In genomic region chr1:62929477-62929876, GRCm38 (mm10) we compare ENCODE assay signal across 9 mouse cellular contexts.
A peak's percentile ranks its signal among the peaks of the same experiment; 100 is the strongest.
DNase-seq lines count a peak whose midpoint lies in the region; ATAC-seq lines count a peak whose summit lies in the region.
"Had no signal": no experiment of that assay in that cellular context is flagged by ENCODE, and none has a peak within 500 bp of the region (broad histone marks: within the 10 kb centered on the region; RNA-seq: fewer than 3 reads in every experiment).

No protein-coding gene starts in this region.

- 3% methylated on average over 8 of the region's 8 CpGs for WGBS in midbrain, embryonic 11.5 days
- 3% methylated on average over 8 of the region's 8 CpGs for WGBS in midbrain, embryonic 15.5 days
- under 1% methylated on average over 8 of the region's 8 CpGs for WGBS in limb, embryonic 10.5 days

- H3K9ac ChIP-seq in midbrain, embryonic 11.5 days (ENCODE audit: low read length) = no peak overlapping the region
- no peak overlapping the region for H3K9ac ChIP-seq in midbrain, embryonic 15.5 days
- H3K9ac ChIP-seq: embryonic facial prominence, embryonic 15.5 days had no signal

- no peak overlapping the region for H3K27ac ChIP-seq in midbrain, embryonic 11.5 days (ENCODE audit: low read depth, low read length)
- no peak overlapping the region for H3K27ac ChIP-seq in midbrain, embryonic 15.5 days
- no peak overlapping the region for H3K27ac ChIP-seq in limb, embryonic 10.5 days
- H3K27ac ChIP-seq: embryonic facial prominence, embryonic 15.5 days had no signal

- DNase-seq in midbrain, embryonic 11.5 days (ENCODE audit: low spot score, missing footprints) = peak; percentile 97
- DNase-seq in cerebellum, adult 11 months = peak; percentile 61
- peak; percentile 80 to 82 for DNase-seq in frontal cortex, postnatal 25 days (ENCODE audit: low spot score in 2 of 2)
- peak; percentile 86 for DNase-seq in kidney, adult 9 months
- peak; percentile 90 for DNase-seq in limb, embryonic 10.5 days (ENCODE audit: low spot score)
- DNase-seq in ovary, postnatal 14 days (ENCODE audit: low spot score) = peak; percentile 82
- peak; percentile 64 for DNase-seq in thymus, postnatal 14 days

- no peaks in the 10 kb centered on the region for H3K36me3 ChIP-seq in midbrain, embryonic 11.5 days (ENCODE audit: control insufficient read depth, insufficient read depth, low read length)
- H3K36me3 ChIP-seq in midbrain, embryonic 15.5 days (replicated peaks) = no peaks in the 10 kb centered on the region
- no peaks in the 10 kb centered on the region for H3K36me3 ChIP-seq in limb, embryonic 10.5 days
- H3K36me3 ChIP-seq: embryonic facial prominence, embryonic 15.5 days had no signal

- no peak overlapping the region for H3K4me3 ChIP-seq in midbrain, embryonic 11.5 days (ENCODE audit: low read depth, low read length)
- H3K4me3 ChIP-seq in midbrain, embryonic 15.5 days = no peak overlapping the region
- no peak overlapping the region for H3K4me3 ChIP-seq in limb, embryonic 10.5 days
- H3K4me3 ChIP-seq: embryonic facial prominence, embryonic 15.5 days had no signal

- H3K27me3 ChIP-seq in midbrain, embryonic 11.5 days (ENCODE audit: control insufficient read depth, insufficient read depth, low read length) = peaks cover 7% of the 10 kb centered on the region; the same call in 1 of the 2 replicates
- no peaks in the 10 kb centered on the region; the same call in 1 of the 2 replicates for H3K27me3 ChIP-seq in midbrain, embryonic 15.5 days (replicated peaks)
- H3K27me3 ChIP-seq in limb, embryonic 10.5 days (ENCODE audit: low read depth, poor library complexity, severe bottlenecking) = peaks cover 4% of the 10 kb centered on the region; the same call in 1 of the 2 replicates

- H3K4me1 ChIP-seq in midbrain, embryonic 11.5 days (ENCODE audit: control insufficient read depth, insufficient read depth, low read length) = peaks cover 13% of the 10 kb centered on the region
- H3K4me1 ChIP-seq in midbrain, embryonic 15.5 days = peaks cover 17% of the 10 kb centered on the region
- peaks cover 8% of the 10 kb centered on the region for H3K4me1 ChIP-seq in limb, embryonic 10.5 days

- no peaks in the 10 kb centered on the region for H3K9me3 ChIP-seq in midbrain, embryonic 11.5 days (ENCODE audit: control insufficient read depth, low read length)
- no peaks in the 10 kb centered on the region for H3K9me3 ChIP-seq in midbrain, embryonic 15.5 days
- H3K9me3 ChIP-seq in limb, embryonic 10.5 days (replicated peaks) = no peaks in the 10 kb centered on the region
- H3K9me3 ChIP-seq: embryonic facial prominence, embryonic 15.5 days had no signal

- peak; percentile 57 for ATAC-seq in midbrain, embryonic 11.5 days (ENCODE audit: low FRiP score)
- ATAC-seq in midbrain, embryonic 15.5 days (replicated peaks) = no peak

- no peak overlapping the region for H3K4me2 ChIP-seq in midbrain, embryonic 11.5 days
- H3K4me2 ChIP-seq in midbrain, embryonic 15.5 days = no peak overlapping the region
- H3K4me2 ChIP-seq: embryonic facial prominence, embryonic 15.5 days had no signal
